Mouse (Mus musculus) kidney, embryonic 16.5 days (tissue): Measurements from ENCODE around the gene Mtif2. TPM values are rescaled to one million over a fixed set of nuclear protein-coding genes. Genes with fewer than 3 reads are reported as not detected.
A peak's percentile ranks its signal among the peaks of the same experiment; 100 is the strongest.
"Not testable (repeated sequence)": the region's sequence is repeated elsewhere in the genome, so short reads cannot be mapped to it uniquely, and the experiment has no call there.

ENCODE experiments used
- ATAC-seq: fragments of 200-750 bp; cut with Nextera tagmentation; 2 replicates; pipeline ENCODE4 v1.8.0; 2017; ENCODE audit warnings: moderate TSS enrichment; ENCODE audit not compliant: low FRiP score, low TSS enrichment
- H3K27ac ChIP-seq: fragments of 300-500 bp; sonication (generic); 2 replicates; pipeline ENCODE4 v1.5.1; 2014; ENCODE audit warnings: low read length
- H3K27me3 ChIP-seq: fragments of 300-500 bp; sonication (generic); 2 replicates; pipeline ENCODE4 v1.6.1; 2014; ENCODE audit warnings: low read length, control low read depth, mixed read lengths; ENCODE audit not compliant: insufficient read depth
- H3K36me3 ChIP-seq: fragments of 300-500 bp; sonication (generic); 2 replicates; pipeline ENCODE4 v1.6.1; 2014; ENCODE audit warnings: low read length, control low read depth, mixed read lengths; ENCODE audit not compliant: insufficient read depth
- H3K4me1 ChIP-seq: fragments of 300-500 bp; sonication (generic); 2 replicates; pipeline ENCODE4 v1.6.1; 2014; ENCODE audit warnings: low read length, control low read depth, mixed read lengths; ENCODE audit not compliant: insufficient read depth
- H3K4me2 ChIP-seq: fragments of 300-500 bp; sonication (generic); replicated peaks from 2 replicates; pipeline ENCODE4 v1.6.1; 2014; ENCODE audit warnings: low read depth, low read length
- H3K4me3 ChIP-seq: fragments of 300-500 bp; sonication (generic); 2 replicates; pipeline ENCODE4 v1.5.1; 2014; ENCODE audit warnings: mild to moderate bottlenecking, low read length
- H3K9ac ChIP-seq: fragments of 300-500 bp; sonication (generic); replicated peaks from 2 replicates; pipeline ENCODE4 v1.6.1; 2014; ENCODE audit warnings: low read length
- H3K9me3 ChIP-seq: fragments of 300-500 bp; sonication (generic); 2 replicates; pipeline ENCODE4 v1.6.1; 2016; ENCODE audit warnings: low read length, control low read depth
- WGBS: fragments of 180-500 bp; shearing (Covaris S2); extraction: QIAGEN DNeasy Blood & Tissue Kit; methylation state at CpG from one replicate; pipeline ENCODE4 v1.1.7; 2014; 5-methylcytosine and 5-hydroxymethylcytosine counted together
- polyA plus RNA-seq: library from polyadenylated mRNA; unstranded; fragments of >200 nt; fragmentation: Nextera tagmentation; extraction: Ambion mirVana; gene quantifications from 2 replicates; pipeline ENCODE4 v1.2.1, GENCODE M21; 2015

Gene Mtif2
- polyA plus RNA-seq, 1 experiment from 2014 or later, result 49.8 TPM

DNA sequence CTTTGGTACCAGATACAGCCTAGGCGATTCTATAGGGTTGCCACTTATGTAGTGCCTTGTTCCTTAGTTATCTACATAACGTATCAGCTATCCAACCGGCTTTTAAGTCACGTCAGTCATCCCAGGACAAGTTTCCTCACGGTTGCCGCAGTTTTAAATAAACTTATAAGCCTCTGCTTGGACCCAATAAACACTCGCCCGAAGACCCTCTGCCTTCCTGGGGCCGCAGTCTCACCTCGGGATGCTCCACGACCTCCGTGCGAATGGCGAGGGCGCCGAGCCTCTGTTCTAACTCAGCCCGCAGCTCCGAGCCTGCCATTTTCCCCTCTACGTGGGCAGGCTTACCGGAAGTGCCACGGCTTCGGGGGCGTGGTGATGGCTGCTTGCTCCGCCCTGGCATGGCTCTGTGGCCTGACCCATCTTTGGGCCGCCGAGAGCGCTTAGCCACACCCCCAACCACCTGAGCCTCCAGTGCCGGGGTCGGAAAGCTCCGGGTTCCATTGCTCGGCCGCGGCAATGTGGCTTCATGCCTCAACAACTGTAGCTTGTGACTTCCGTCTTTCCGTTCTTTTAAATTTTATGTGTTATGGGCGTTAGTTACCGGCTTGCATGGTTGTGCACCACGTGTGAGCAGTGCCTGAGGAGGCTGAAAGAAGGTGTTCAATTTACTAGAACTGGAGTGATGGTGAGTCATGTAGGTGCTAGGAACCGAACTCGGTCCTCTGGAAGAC lies 11.4 kb upstream of the Mtif2 start, which contains the start of gene Prorsd1:
Prorsd1 (minus strand) TSS at position 352 of the 731 bp plus-strand sequence.
- Histone ChIP-seq H3K9me3 (no peaks in the 10 kb centered on the region; the same call in 1 of the 2 replicates), H3K27me3 (no peaks in the 10 kb centered on the region), H3K4me2 (peak within 1 kb of the TSS; percentile 70), H3K4me3 (peak within 1 kb of the TSS; percentile 85), H3K27ac (peak within 1 kb of the TSS; percentile 86), H3K36me3 (peaks cover 16% of the 10 kb centered on the region; the same call in 1 of the 2 replicates), H3K4me1 (peaks cover 7% of the 10 kb centered on the region), H3K9ac (peak within 1 kb of the TSS; percentile 79)
- WGBS, result 2% methylated on average over 40 of the region's 40 CpGs
- ATAC-seq, result peak; percentile 100

DNA sequence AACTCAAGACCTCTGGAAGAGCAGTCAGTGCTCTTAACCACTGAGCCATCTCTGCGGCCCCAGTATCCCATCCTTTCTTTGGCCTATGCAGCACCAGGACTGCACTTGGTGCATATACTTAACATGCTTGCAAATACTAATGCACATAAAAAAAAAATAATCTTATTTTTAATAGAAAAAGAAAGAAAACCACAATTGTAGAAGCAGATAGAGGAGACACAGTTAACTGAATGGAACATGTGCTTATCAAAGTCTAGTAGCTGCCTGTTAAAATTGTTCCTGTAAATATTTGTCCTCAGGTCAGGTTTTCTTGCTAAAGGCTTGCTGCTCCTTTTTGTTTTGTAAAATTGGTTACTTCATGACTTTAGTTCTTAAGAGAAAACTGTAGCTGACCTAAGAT lies 12.0 kb downstream of the Mtif2 start:
- H3K36me3 ChIP-seq, result peaks cover 39% of the 10 kb centered on the region

DNA sequence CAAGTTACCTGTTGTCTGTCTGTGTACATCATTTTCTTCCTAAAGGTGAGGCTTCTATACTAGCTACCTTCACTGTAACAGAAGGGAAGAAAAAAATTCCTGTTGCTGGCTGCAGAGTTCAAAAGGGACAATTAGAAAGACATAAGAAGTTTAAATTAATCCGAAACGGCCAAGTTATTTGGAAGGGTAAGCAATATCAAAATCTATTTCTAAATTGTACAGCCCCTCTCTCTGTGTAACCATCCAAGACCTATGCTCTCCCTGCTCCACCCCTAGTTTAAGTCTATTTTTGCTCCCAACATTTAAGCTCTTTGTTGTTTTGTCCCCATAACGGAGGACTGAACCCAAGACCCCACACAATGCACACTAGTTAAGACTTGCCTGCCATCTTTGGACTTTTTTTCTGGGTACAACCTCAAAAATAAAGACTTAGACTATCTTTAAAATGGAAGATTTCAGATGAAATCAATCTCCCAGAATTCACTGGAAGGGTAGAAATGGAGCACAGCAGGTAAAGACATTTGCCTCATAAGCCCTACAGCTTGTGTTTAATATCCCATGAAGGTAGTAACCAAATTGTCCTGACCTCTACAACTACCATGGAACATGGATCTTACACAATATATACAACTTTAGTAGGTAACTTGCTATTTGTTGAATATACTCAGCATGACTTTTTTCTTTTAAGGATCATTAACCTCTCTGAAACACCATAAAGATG lies 18.2 kb downstream of the Mtif2 start:
- no peak overlapping the region for H3K4me2 ChIP-seq
- H3K9me3 ChIP-seq, result no peaks in the 10 kb centered on the region
- no peak overlapping the region for H3K9ac ChIP-seq
- H3K36me3 ChIP-seq, result peaks cover 37% of the 10 kb centered on the region
- no peak overlapping the region for H3K4me3 ChIP-seq
- H3K27me3 ChIP-seq, result no peaks in the 10 kb centered on the region
- WGBS, result 86% methylated on average over 3 of the region's 3 CpGs
- ATAC-seq, result no peak
- peaks cover 15% of the 10 kb centered on the region for H3K4me1 ChIP-seq
- no peak overlapping the region for H3K27ac ChIP-seq

More for the DNA sequence above, 12.0 kb downstream of the Mtif2 start:
- no peak overlapping the region for H3K27ac ChIP-seq
- H3K4me3 ChIP-seq, result no peak overlapping the region
- H3K9ac ChIP-seq, result no peak overlapping the region
- 97% methylated on average over 1 of the region's 1 CpGs for WGBS
- H3K4me2 ChIP-seq, result no peak overlapping the region
- H3K9me3 ChIP-seq, result no peaks in the 10 kb centered on the region
- H3K4me1 ChIP-seq, result no peaks in the 10 kb centered on the region
- ATAC-seq, result no peak
- H3K27me3 ChIP-seq, result no peaks in the 10 kb centered on the region

DNA sequence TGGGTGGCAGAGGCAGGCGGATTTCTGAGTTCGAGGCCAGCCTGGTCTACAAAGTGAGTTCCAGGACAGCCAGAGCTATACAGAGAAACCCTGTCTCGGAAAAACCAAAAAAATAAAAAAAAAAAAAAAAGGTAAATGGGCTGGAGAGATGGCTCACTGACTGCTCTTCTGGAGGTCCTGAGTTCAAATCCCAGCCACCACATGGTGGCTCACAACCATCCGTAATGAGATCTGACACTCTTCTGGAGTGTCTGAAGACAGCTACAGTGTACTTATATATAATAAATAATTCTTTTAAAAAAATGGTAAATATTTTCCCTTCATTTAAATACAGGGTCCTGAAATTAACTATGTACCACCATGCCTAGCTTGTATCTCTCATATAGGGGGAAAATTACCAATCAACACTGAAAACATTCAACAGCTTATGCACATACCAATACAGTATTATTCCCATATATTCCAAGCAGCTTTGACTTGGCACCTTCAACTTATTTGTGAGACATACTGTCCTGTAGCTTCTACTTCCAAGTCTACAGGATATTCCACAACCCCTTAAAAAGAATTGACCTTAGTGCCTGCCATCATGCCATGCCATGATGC lies 19.0 kb downstream of the Mtif2 start:
- peaks cover 35% of the 10 kb centered on the region for H3K36me3 ChIP-seq
- H3K4me1 ChIP-seq, result peaks cover 15% of the 10 kb centered on the region
- not testable (repeated sequence) for H3K4me3 ChIP-seq, H3K9me3 ChIP-seq, H3K27me3 ChIP-seq, H3K27ac ChIP-seq, H3K4me2 ChIP-seq, ATAC-seq, H3K9ac ChIP-seq
- WGBS, result 83% methylated on average over 4 of the region's 4 CpGs

DNA sequence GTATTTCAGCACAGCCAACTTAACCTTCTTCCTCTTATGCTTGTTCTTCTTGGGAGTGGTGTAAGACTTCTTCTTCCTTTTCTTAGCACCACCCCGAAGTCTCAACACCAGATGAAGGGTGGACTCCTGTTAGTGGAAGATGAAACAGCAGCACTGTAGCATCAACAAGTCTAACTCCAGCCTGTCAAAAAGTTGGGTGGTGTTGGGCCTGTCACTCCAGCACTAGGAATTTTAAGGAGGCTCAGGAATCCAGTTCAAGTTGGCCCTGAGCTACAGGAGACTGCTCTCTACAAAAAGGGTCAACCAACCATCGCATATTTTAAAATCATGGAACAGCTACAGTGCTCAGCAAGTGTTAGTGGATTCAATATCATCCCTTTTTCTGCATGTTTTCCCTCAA lies 20.1 kb downstream of the Mtif2 start:
- H3K27me3 ChIP-seq, H3K9me3 ChIP-seq, ATAC-seq: not testable (repeated sequence)
- Histone ChIP-seq H3K9ac (peak overlapping the region; percentile 94), H3K4me1 (peaks cover 15% of the 10 kb centered on the region), H3K27ac (peak overlapping the region; percentile 84; the same call in 1 of the 2 replicates), H3K36me3 (peaks cover 35% of the 10 kb centered on the region), H3K4me3 (peak overlapping the region; percentile 88), H3K4me2 (peak overlapping the region; percentile 56)
- WGBS, result 98% methylated on average over 2 of the region's 2 CpGs

DNA sequence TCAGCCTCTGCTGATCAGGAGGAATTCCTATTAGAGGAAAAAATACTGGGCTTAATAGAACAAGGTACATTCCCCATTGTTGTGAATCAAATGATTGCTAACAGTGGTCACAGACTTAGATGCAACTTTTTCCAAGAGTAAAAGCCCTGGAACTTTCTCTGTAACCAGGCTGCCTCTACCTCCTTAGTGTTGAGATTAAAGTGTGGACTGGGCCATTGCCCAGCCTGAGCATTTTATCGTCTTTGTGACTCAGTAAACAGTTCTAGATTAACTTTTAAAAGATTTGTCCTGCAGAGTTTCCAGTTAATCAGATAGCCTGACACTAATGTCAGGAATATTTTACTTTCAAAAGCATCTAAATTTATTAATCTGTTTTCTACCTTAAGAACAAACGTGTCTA lies 20.6 kb downstream of the Mtif2 start:
- Histone ChIP-seq H3K9ac (peak overlapping the region; percentile 94), H3K4me3 (peak overlapping the region; percentile 88), H3K27ac (peak overlapping the region; percentile 84), H3K4me1 (peaks cover 15% of the 10 kb centered on the region), H3K4me2 (peak overlapping the region; percentile 56), H3K36me3 (peaks cover 33% of the 10 kb centered on the region), H3K27me3 (no peaks in the 10 kb centered on the region), H3K9me3 (no peaks in the 10 kb centered on the region)
- WGBS, result 13% methylated on average over 2 of the region's 2 CpGs
- ATAC-seq, result no peak

DNA sequence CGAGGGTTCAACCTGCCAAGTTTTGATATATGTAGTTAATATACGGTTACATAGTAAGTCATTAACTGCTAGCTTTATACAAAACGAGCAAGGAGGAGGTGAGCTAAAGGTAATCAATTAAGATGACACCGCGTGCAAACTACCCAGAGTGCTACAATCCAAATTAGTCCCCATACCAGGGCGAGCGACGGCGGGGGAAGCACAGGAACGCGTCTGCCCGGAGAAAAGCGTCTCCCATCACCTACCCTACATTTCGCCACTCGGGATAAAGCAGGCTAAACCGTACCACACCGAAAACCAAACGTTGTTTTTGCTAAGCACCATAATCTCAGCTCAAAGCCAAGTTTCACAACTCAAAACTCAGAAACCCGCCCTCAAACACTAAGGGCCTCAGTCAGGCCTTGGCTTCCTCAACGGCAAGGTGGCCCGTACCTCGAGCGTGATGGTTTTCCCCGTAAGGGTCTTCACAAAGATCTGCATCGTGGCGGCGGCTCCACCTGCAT lies 21.1 kb downstream of the Mtif2 start:
- peak; percentile 18 for ATAC-seq
- Histone ChIP-seq H3K27ac (peak overlapping the region; percentile 84), H3K9me3 (no peaks in the 10 kb centered on the region), H3K4me3 (peak overlapping the region; percentile 88), H3K4me1 (peaks cover 15% of the 10 kb centered on the region), H3K27me3 (no peaks in the 10 kb centered on the region), H3K9ac (peak overlapping the region; percentile 94), H3K36me3 (peaks cover 30% of the 10 kb centered on the region), H3K4me2 (peak overlapping the region; percentile 56)
- under 1% methylated on average over 27 of the region's 27 CpGs for WGBS

DNA sequence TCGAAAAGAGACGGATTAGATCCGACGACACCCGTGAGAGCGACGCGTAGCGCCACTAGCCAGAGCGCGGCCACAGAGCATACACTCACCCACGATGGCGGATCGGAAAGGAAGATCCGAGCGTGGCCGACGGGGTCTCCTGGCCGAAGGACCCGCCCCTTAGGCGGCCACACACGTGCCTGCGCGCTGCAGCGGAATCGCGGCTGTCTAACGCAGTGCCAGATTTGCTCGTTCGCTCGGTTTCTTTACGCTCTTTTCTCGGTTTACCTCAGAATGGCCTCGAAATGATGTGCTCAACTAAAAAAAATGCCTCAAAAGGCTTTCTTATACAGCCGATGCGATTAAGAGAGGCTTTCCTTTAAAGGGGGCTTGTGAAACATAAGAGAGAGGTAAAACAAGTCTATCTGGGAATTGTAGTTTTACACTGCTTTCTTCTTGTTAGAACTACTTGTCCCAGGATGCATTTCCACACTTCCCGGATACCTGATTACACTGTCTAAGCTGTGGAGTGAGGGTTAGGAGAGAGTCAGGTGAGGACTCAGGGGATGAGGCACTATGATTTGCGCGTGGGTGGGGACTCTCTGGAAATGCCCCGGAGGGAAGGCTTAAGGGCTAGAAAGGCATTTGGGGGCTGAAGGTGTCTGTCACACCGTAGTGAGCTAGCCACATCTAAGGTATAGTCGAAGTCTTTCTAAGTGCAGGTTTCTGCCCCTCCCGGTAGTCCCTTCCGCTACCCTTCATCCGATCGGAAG lies 21.7 kb downstream of the Mtif2 start, which contains the start of the genes Clhc1 and Rps27a:
Clhc1 (plus strand) TSS at position 199 of the 752 bp plus-strand sequence.
Rps27a (minus strand) TSS at position 358 of the 752 bp plus-strand sequence.
- Histone ChIP-seq H3K9ac (peak within 1 kb of the TSS; percentile 94), H3K4me3 (peak within 1 kb of the TSS; percentile 88), H3K4me2 (peak within 1 kb of the TSS; percentile 72), H3K9me3 (no peaks in the 10 kb centered on the region), H3K4me1 (peaks cover 15% of the 10 kb centered on the region), H3K36me3 (peaks cover 29% of the 10 kb centered on the region), H3K27me3 (no peaks in the 10 kb centered on the region), H3K27ac (peak within 1 kb of the TSS; percentile 84)
- under 1% methylated on average over 46 of the region's 46 CpGs for WGBS
- ATAC-seq, result peak; percentile 97
